Mouse (Mus musculus): Measurements from ENCODE around the gene Tnni1. TPM values are rescaled to one million over a fixed set of nuclear protein-coding genes. Genes with fewer than 3 reads are reported as not detected.

Tnni1 gene
- polyA plus RNA-seq, 1 experiment from 2014 or later, result not detected

DNA sequence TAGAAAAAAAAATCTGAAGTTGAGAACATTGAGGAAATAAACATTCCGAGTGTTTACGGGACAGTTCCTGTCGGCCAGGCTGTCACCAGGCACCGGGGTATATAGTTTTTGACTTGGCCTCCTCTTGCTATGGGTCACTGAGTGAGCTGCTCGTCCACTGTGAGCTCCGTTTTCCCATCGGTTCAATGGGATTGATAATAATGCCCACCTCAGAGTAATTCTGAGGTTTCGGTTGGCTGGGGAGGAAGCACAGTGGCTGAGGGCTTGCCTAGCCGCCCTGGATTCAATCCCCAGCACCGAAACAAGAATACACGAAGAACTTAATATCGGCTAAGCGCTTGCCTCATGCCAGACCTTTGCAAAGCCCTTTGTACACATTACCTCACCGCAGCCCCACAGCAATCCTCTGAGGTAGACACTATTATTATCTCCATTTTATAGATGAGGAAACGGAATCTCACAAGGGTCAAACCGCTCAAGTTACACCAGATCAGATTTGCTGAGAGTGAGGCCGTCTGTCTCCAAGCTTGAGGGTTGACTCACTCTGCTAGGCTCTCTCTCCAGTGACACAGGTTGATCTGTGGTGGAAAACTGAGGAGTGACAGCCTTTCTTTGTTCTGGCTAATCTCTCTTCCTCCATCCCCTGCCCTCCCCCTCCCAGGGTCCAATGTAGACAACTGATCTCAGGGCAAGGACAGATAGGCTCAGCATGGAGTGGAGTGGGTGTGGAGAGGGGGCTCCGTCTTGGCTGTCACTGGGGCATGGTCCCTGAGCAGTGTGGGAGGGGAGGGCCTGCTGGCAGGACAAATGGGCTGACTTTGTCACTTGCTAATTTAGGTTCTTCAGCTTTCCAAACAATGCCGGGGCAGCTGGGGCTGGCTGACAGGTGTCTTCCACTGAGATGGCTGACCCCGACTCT is 15.2 kb downstream of the Tnni1 start:
- Histone ChIP-seq H3K4me3 (replicated peaks; ENCODE audit: low read length) (no peak overlapping the region), H3K4me1 (replicated peaks; ENCODE audit: control insufficient read depth, insufficient read depth, low read length) (peaks cover 9% of the 10 kb centered on the region), H3K9me3 (ENCODE audit: control insufficient read depth, low read length) (no peaks in the 10 kb centered on the region), H3K9ac (replicated peaks; ENCODE audit: low read depth, low read length) (no peak overlapping the region), H3K4me2 (ENCODE audit: low read length) (peak overlapping the region; percentile 47; the same call in 1 of the 2 replicates), H3K27me3 (replicated peaks; ENCODE audit: control insufficient read depth, insufficient read depth, low read length) (no peaks in the 10 kb centered on the region; the same call in 1 of the 2 replicates), H3K27ac (ENCODE audit: low read length) (no peak overlapping the region), H3K36me3 (ENCODE audit: control insufficient read depth, insufficient read depth) (no peaks in the 10 kb centered on the region)
- WGBS, result 50% methylated on average over 20 of the region's 20 CpGs
- no peak for ATAC-seq

DNA sequence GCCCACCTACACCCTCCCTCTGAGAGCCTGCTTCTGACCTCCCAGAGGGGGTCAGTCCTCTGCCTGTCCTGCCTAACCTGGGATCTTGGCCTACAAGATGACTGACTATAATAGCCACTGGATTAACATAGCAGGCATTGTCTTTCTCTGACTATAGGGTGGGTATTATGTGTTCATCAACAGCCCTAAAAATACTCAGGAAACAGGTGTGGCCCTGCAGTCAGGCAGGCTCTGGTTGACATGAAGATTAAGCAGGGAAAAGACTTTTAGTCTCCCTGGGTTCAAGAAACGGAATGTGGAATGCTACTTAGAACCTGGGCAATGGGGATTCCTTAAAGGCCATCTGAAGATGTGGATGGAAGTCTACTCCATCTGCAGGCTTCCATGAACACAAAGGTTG is 19.3 kb downstream of the Tnni1 start:
- no peaks in the 10 kb centered on the region for H3K27me3 ChIP-seq (replicated peaks; ENCODE audit: control insufficient read depth, insufficient read depth, low read length)
- no peak overlapping the region for H3K9ac ChIP-seq (replicated peaks; ENCODE audit: low read depth, low read length)
- no peaks in the 10 kb centered on the region for H3K9me3 ChIP-seq (ENCODE audit: control insufficient read depth, low read length)
- WGBS, result 83% methylated on average over 1 of the region's 1 CpGs
- H3K36me3 ChIP-seq (ENCODE audit: control insufficient read depth, insufficient read depth), result no peaks in the 10 kb centered on the region
- H3K4me3 ChIP-seq (replicated peaks; ENCODE audit: low read length), result no peak overlapping the region
- no peak overlapping the region for H3K4me2 ChIP-seq (ENCODE audit: low read length)
- no peak overlapping the region for H3K27ac ChIP-seq (ENCODE audit: low read length)
- peaks cover 9% of the 10 kb centered on the region for H3K4me1 ChIP-seq (replicated peaks; ENCODE audit: control insufficient read depth, insufficient read depth, low read length)
- ATAC-seq, result no peak

DNA sequence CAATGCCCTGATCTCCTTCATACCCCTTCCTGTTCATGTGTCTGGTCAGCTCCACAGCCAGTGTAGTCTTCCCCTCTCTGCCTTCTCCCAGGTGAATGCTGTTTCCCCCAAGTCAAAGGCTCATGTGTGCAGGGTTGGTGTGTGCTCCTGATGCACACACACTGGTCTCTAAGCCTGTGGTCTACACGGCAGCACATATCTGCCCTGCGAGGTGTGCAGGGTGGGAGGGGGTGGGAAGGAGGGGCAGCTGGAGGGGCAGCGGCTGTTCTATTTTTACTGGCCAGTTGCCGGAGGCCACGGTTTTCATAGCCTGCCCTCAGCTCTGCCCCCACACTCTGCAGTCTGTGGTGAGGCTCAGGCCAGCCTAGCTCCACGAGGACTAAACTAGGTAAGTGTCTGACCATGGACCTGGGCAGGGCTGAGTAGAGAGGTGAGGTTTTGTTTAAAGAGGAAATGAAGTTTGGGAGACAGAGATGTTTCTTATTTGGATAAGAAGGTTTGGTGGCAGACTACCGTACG is 19.9 kb downstream of the Tnni1 start:
- Histone ChIP-seq H3K27ac (ENCODE audit: low read length) (no peak overlapping the region), H3K4me3 (replicated peaks; ENCODE audit: low read length) (no peak overlapping the region), H3K36me3 (ENCODE audit: control insufficient read depth, insufficient read depth) (no peaks in the 10 kb centered on the region), H3K4me2 (ENCODE audit: low read length) (no peak overlapping the region), H3K27me3 (replicated peaks; ENCODE audit: control insufficient read depth, insufficient read depth, low read length) (no peaks in the 10 kb centered on the region), H3K9me3 (ENCODE audit: control insufficient read depth, low read length) (no peaks in the 10 kb centered on the region), H3K9ac (replicated peaks; ENCODE audit: low read depth, low read length) (no peak overlapping the region), H3K4me1 (replicated peaks; ENCODE audit: control insufficient read depth, insufficient read depth, low read length) (peaks cover 4% of the 10 kb centered on the region)
- 80% methylated on average over 8 of the region's 8 CpGs for WGBS
- no peak for ATAC-seq

DNA sequence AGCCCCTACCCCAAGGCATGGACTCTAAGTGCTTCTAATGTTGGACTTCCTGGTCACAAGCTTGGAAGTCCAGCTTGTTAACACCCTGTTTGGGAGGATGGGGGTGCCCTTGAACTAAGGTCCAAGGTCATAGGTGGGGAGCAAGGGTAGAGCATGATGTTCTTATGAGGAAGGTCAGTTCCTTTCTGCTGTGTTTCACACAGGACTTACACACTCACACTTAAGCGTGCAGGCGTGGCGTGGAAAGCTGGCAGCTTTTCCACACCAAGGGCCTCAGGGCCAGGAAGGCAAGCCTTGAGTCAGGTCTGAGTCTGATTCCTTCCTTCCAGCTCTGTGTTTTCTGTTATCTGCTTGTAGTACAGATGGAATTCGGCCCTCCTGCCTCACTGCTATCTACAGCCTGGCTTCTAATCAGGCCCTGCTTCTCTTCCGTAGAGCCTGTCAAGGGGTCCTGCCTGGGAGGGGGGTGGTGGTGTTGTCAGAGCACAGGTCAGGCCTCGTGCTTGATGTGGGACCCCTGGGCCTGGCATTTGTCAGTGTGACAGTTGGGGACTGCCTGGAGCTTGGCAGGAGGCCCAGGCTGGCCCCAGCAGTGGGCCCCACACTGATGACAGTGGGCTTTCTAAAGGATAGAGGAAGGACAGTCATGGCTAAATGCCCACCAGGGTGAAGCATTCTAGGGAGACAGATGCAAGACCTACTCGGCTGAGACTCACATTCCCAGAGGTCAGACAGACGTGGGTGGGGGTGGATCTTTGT is 21.1 kb downstream of the Tnni1 start:
- 48% methylated on average over 8 of the region's 8 CpGs for WGBS
- H3K4me3 ChIP-seq (replicated peaks; ENCODE audit: low read length), result no peak overlapping the region
- no peak for ATAC-seq

DNA sequence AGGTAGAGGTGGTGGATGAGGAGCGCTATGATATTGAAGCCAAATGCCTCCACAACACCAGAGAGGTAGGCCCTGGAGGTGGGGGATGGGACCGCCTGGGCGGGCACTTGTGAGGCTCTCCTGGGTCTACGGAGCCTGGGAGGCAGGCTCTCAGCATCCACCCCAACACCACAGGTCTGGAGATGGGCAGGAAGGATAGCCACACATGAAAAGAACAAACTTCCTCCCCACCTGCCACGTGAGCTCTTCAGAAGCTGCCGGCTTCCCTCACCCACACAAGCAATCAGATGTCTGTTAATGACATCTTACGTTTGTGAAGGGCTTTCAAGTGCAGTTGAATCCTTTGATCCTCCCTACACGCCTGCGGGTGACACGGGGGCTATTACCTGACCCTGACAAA is 28.3 kb downstream of the Tnni1 start:
- no peak for ATAC-seq
- H3K4me2 ChIP-seq (ENCODE audit: low read length), result no peak overlapping the region
- no peaks in the 10 kb centered on the region for H3K36me3 ChIP-seq (ENCODE audit: control insufficient read depth, insufficient read depth)
- no peak overlapping the region for H3K9ac ChIP-seq (replicated peaks; ENCODE audit: low read depth, low read length)
- H3K27ac ChIP-seq (ENCODE audit: low read length), result no peak overlapping the region
- no peaks in the 10 kb centered on the region for H3K9me3 ChIP-seq (ENCODE audit: control insufficient read depth, low read length)
- no peak overlapping the region for H3K4me3 ChIP-seq (replicated peaks; ENCODE audit: low read length)
- 60% methylated on average over 10 of the region's 10 CpGs for WGBS
- no peaks in the 10 kb centered on the region for H3K27me3 ChIP-seq (replicated peaks; ENCODE audit: control insufficient read depth, insufficient read depth, low read length)
- H3K4me1 ChIP-seq (replicated peaks; ENCODE audit: control insufficient read depth, insufficient read depth, low read length), result peaks cover under 1% of the 10 kb centered on the region

More for the DNA sequence above, 21.1 kb downstream of the Tnni1 start:
- no peaks in the 10 kb centered on the region for H3K36me3 ChIP-seq (ENCODE audit: control insufficient read depth, insufficient read depth)
- no peak overlapping the region for H3K4me2 ChIP-seq (ENCODE audit: low read length)
- no peaks in the 10 kb centered on the region for H3K27me3 ChIP-seq (replicated peaks; ENCODE audit: control insufficient read depth, insufficient read depth, low read length)
- no peaks in the 10 kb centered on the region for H3K9me3 ChIP-seq (ENCODE audit: control insufficient read depth, low read length)
- H3K27ac ChIP-seq (ENCODE audit: low read length), result no peak overlapping the region
- H3K9ac ChIP-seq (replicated peaks; ENCODE audit: low read depth, low read length), result no peak overlapping the region
- peaks cover 4% of the 10 kb centered on the region for H3K4me1 ChIP-seq (replicated peaks; ENCODE audit: control insufficient read depth, insufficient read depth, low read length)

DNA sequence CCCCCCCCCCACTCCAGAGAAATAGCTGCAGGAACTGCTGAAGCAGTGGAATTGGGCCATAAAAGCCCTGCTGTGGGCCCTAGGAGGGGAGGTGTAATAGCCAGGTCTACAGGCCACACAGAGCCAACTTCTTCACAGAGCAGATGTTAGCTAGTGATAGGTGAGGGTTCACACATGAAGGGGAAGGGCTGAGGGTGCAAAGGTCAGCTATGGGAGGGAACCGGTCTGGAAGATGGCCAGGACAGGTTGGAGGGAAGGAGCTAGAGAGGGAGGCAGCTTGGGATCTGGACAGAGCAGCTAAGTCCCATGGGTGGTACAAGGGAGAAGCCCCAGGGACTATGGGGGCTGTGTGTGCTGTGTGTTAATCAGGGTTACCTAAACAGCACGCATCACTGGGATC is 30.9 kb downstream of the Tnni1 start:
- 92% methylated on average over 2 of the region's 2 CpGs for WGBS
- ATAC-seq, result no peak
- H3K9me3 ChIP-seq (ENCODE audit: control insufficient read depth, low read length), result no peaks in the 10 kb centered on the region

DNA sequence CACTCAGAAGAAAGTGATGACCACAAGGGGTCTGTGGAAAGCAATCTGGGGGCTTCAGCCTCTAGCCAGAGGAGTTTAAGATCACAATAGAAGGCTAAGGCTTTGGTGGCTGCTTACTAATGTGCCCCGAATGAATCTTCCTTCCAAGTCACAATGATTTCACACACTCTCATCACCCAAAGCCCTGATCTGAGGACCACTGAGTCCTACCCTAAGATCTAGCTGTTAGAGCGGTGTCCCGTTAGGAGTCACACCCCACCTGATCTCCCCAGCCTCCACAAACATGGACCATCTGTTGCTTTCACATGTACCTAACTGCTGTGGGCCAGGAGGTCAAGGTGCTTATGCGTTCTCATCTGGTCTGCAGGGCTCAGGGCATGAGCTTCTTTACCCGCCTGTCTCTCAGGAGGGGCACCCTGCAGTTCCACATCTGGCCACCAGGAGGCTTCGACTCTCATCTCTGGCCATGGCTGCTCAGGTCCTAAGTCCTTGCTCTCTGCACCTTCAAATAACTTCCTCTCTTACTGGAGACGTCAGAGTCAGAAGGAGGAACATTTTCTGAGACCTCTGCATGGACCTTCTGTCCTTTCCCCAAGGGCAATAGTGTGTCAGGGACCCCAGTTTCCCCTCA is 31.9 kb downstream of the Tnni1 start:
- Histone ChIP-seq H3K4me2 (ENCODE audit: low read length) (no peak overlapping the region), H3K9me3 (ENCODE audit: control insufficient read depth, low read length) (no peaks in the 10 kb centered on the region), H3K27ac (ENCODE audit: low read length) (no peak overlapping the region), H3K27me3 (replicated peaks; ENCODE audit: control insufficient read depth, insufficient read depth, low read length) (no peaks in the 10 kb centered on the region), H3K9ac (replicated peaks; ENCODE audit: low read depth, low read length) (no peak overlapping the region), H3K36me3 (ENCODE audit: control insufficient read depth, insufficient read depth) (no peaks in the 10 kb centered on the region), H3K4me1 (replicated peaks; ENCODE audit: control insufficient read depth, insufficient read depth, low read length) (peaks cover 8% of the 10 kb centered on the region), H3K4me3 (replicated peaks; ENCODE audit: low read length) (no peak overlapping the region)
- 37% methylated on average over 7 of the region's 7 CpGs for WGBS
- no peak for ATAC-seq

More for the DNA sequence above, 30.9 kb downstream of the Tnni1 start:
- Histone ChIP-seq H3K36me3 (ENCODE audit: control insufficient read depth, insufficient read depth) (no peaks in the 10 kb centered on the region), H3K27ac (ENCODE audit: low read length) (no peak overlapping the region), H3K4me1 (replicated peaks; ENCODE audit: control insufficient read depth, insufficient read depth, low read length) (peaks cover 8% of the 10 kb centered on the region), H3K4me2 (ENCODE audit: low read length) (no peak overlapping the region), H3K9ac (replicated peaks; ENCODE audit: low read depth, low read length) (no peak overlapping the region), H3K4me3 (replicated peaks; ENCODE audit: low read length) (no peak overlapping the region), H3K27me3 (replicated peaks; ENCODE audit: control insufficient read depth, insufficient read depth, low read length) (no peaks in the 10 kb centered on the region)

DNA sequence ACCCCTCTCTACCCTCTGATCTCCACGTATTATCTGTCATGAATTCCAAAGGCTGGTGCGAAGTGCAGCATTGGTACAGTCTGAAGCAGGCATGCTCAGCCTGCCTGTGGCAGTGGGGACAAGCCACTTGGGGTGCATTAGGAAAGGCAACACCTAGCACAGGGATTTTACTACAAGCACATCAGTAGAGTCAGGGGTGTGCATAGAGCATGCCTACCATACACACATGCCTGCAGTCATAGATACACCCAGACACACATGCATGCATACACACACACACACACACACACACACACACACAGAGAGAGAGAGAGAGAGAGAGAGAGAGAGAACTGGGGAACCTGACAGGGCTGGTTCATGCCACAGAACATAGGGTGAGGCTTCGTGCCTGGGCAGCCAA is 33.0 kb downstream of the Tnni1 start:
- 70% methylated on average over 3 of the region's 3 CpGs for WGBS
- ATAC-seq, result no peak
- H3K4me2 ChIP-seq (ENCODE audit: low read length), result no peak overlapping the region
- peaks cover 8% of the 10 kb centered on the region for H3K4me1 ChIP-seq (replicated peaks; ENCODE audit: control insufficient read depth, insufficient read depth, low read length)
- H3K36me3 ChIP-seq (ENCODE audit: control insufficient read depth, insufficient read depth), result no peaks in the 10 kb centered on the region
- no peak overlapping the region for H3K4me3 ChIP-seq (replicated peaks; ENCODE audit: low read length)
- no peak overlapping the region for H3K27ac ChIP-seq (ENCODE audit: low read length)
- H3K27me3 ChIP-seq (replicated peaks; ENCODE audit: control insufficient read depth, insufficient read depth, low read length), result peaks cover 7% of the 10 kb centered on the region
- no peaks in the 10 kb centered on the region for H3K9me3 ChIP-seq (ENCODE audit: control insufficient read depth, low read length)
- H3K9ac ChIP-seq (replicated peaks; ENCODE audit: low read depth, low read length), result no peak overlapping the region

DNA sequence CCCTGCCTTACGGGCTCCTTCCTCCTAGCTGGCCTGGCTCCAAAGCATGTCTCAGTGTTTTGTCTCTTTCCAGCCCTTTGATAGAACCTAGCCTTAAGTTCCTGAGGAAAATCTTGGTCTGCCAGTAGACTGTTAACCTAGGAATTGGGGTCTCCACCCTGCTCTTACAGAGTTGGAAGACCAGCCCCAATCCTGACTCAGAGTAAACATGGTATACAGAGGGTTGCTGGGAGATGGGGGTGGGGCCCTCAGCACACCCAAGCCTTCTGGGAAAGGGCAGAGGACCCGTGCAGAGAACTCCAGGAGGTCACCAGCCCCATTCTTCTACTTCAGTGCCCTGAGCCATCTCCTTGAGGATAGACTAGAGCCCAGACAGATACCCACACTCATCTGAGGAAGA is 33.4 kb downstream of the Tnni1 start:
- WGBS, result 20% methylated on average over 2 of the region's 2 CpGs
- peaks cover 8% of the 10 kb centered on the region for H3K4me1 ChIP-seq (replicated peaks; ENCODE audit: control insufficient read depth, insufficient read depth, low read length)
- no peaks in the 10 kb centered on the region for H3K9me3 ChIP-seq (ENCODE audit: control insufficient read depth, low read length)
- no peak overlapping the region for H3K9ac ChIP-seq (replicated peaks; ENCODE audit: low read depth, low read length)
- H3K36me3 ChIP-seq (ENCODE audit: control insufficient read depth, insufficient read depth), result no peaks in the 10 kb centered on the region
- peaks cover 11% of the 10 kb centered on the region for H3K27me3 ChIP-seq (replicated peaks; ENCODE audit: control insufficient read depth, insufficient read depth, low read length)
- no peak overlapping the region for H3K4me3 ChIP-seq (replicated peaks; ENCODE audit: low read length)
- no peak overlapping the region for H3K4me2 ChIP-seq (ENCODE audit: low read length)
- ATAC-seq, result no peak
- no peak overlapping the region for H3K27ac ChIP-seq (ENCODE audit: low read length)

Measured in forebrain, embryonic 16.5 days (tissue).